Mouse (Mus musculus) hindbrain, embryonic 13.5 days (tissue): ENCODE measurements at regions not wholly inside any gene's neighbourhood (a gene's known extent, or its start where the extent isn't known, plus 50 kb on each side); places are given as distances from the start of the nearest gene placed in this dataset.

Experiments
- ATAC-seq: fragments of 200-750 bp; cut with Nextera tagmentation; 2 replicates; pipeline ENCODE4 v1.8.0; 2017; ENCODE audit warnings: moderate TSS enrichment; ENCODE audit not compliant: low FRiP score
- H3K27ac ChIP-seq: fragments of 300-500 bp; sonication (generic); 2 replicates; pipeline ENCODE4 v1.5.1; 2015; ENCODE audit warnings: inconsistent platforms, mild to moderate bottlenecking, moderate library complexity
- H3K27me3 ChIP-seq: fragments of 300-500 bp; sonication (generic); 2 replicates; pipeline ENCODE4 v1.6.1; 2015; ENCODE audit warnings: mild to moderate bottlenecking, inconsistent platforms
- H3K36me3 ChIP-seq: fragments of 300-500 bp; sonication (generic); 2 replicates; pipeline ENCODE4 v1.6.1; 2015; ENCODE audit warnings: mild to moderate bottlenecking, inconsistent platforms
- H3K4me1 ChIP-seq: fragments of 300-500 bp; sonication (generic); replicated peaks from 2 replicates; pipeline ENCODE4 v1.6.1; 2015; ENCODE audit warnings: inconsistent platforms
- H3K4me2 ChIP-seq: fragments of 300-500 bp; sonication (generic); 2 replicates; pipeline ENCODE4 v1.6.1; 2015; ENCODE audit warnings: inconsistent platforms, mild to moderate bottlenecking, moderate library complexity
- H3K4me3 ChIP-seq: fragments of 300-500 bp; sonication (generic); 2 replicates; pipeline ENCODE4 v1.5.1; 2015; ENCODE audit warnings: mild to moderate bottlenecking, inconsistent platforms
- H3K9ac ChIP-seq: fragments of 300-500 bp; sonication (generic); 2 replicates; pipeline ENCODE4 v1.6.1; 2015; ENCODE audit warnings: mild to moderate bottlenecking, inconsistent platforms
- H3K9me3 ChIP-seq: fragments of 300-500 bp; sonication (generic); 2 replicates; pipeline ENCODE4 v1.6.1; 2016; ENCODE audit warnings: inconsistent platforms
- WGBS: fragments of 180-500 bp; shearing (Covaris S2); methylation state at CpG from one replicate; pipeline ENCODE4 v1.1.7; 2015; 5-methylcytosine and 5-hydroxymethylcytosine counted together

- Histone ChIP-seq H3K27ac (no peak overlapping the region), H3K9me3 (no peaks in the 10 kb centered on the region), H3K4me2 (no peak overlapping the region), H3K36me3 (no peaks in the 10 kb centered on the region), H3K4me1 (peaks cover 23% of the 10 kb centered on the region), H3K9ac (no peak overlapping the region), H3K4me3 (no peak overlapping the region), H3K27me3 (peaks cover 10% of the 10 kb centered on the region)
- 58% methylated on average over 7 of the region's 7 CpGs for WGBS
- ATAC-seq: no peak
These were observed 148.5 kb upstream of the Cops8 start for GRCm38 (mm10) chr1:90454263-90454662.

GRCm38 (mm10) chr1:90457396-90457795, 145.4 kb upstream of the Cops8 start:
- 7% methylated on average over 9 of the region's 9 CpGs for WGBS
- no peak overlapping the region for H3K4me3 ChIP-seq
- peaks cover 16% of the 10 kb centered on the region for H3K27me3 ChIP-seq
- H3K4me1 ChIP-seq: peaks cover 23% of the 10 kb centered on the region
- H3K9ac ChIP-seq: no peak overlapping the region
- no peaks in the 10 kb centered on the region for H3K9me3 ChIP-seq
- H3K27ac ChIP-seq: no peak overlapping the region
- no peaks in the 10 kb centered on the region for H3K36me3 ChIP-seq
- no peak for ATAC-seq
- 0 out of 2 replicates have a peak overlapping the region, but pooled peaks have one; percentile 17 for H3K4me2 ChIP-seq

- Histone ChIP-seq H3K4me2 (no peak overlapping the region), H3K9ac (no peak overlapping the region), H3K4me1 (peaks cover 23% of the 10 kb centered on the region), H3K27ac (no peak overlapping the region), H3K4me3 (no peak overlapping the region), H3K27me3 (peaks cover 22% of the 10 kb centered on the region), H3K36me3 (no peaks in the 10 kb centered on the region), H3K9me3 (no peaks in the 10 kb centered on the region)
- no peak for ATAC-seq
- 50% methylated on average over 8 of the region's 8 CpGs for WGBS
These were observed 144.6 kb upstream of the Cops8 start for GRCm38 (mm10) chr1:90458176-90458575.

- Histone ChIP-seq H3K4me2 (no peak overlapping the region), H3K27me3 (peaks cover 38% of the 10 kb centered on the region), H3K27ac (no peak overlapping the region), H3K4me3 (no peak overlapping the region), H3K36me3 (no peaks in the 10 kb centered on the region), H3K9me3 (no peaks in the 10 kb centered on the region), H3K9ac (no peak overlapping the region), H3K4me1 (peaks cover 13% of the 10 kb centered on the region)
- WGBS: 92% methylated on average over 1 of the region's 1 CpGs
- ATAC-seq: no peak
These were observed 141.1 kb upstream of the Cops8 start for GRCm38 (mm10) chr1:90461699-90462098.

- Histone ChIP-seq H3K27ac (no peak overlapping the region), H3K27me3 (peaks cover 44% of the 10 kb centered on the region), H3K9me3 (no peaks in the 10 kb centered on the region), H3K36me3 (no peaks in the 10 kb centered on the region), H3K4me2 (no peak overlapping the region), H3K4me3 (no peak overlapping the region), H3K4me1 (peaks cover 6% of the 10 kb centered on the region), H3K9ac (no peak overlapping the region)
- ATAC-seq: no peak
- WGBS: 85% methylated on average over 6 of the region's 6 CpGs
These were observed 139.5 kb upstream of the Cops8 start for GRCm38 (mm10) chr1:90463302-90463701.

GRCm38 (mm10) chr1:90467646-90468045, 135.1 kb upstream of the Cops8 start:
- Histone ChIP-seq H3K4me3 (no peak overlapping the region), H3K36me3 (no peaks in the 10 kb centered on the region), H3K27ac (no peak overlapping the region), H3K27me3 (peaks cover 58% of the 10 kb centered on the region), H3K4me1 (peaks cover 19% of the 10 kb centered on the region), H3K9ac (no peak overlapping the region), H3K4me2 (no peak overlapping the region), H3K9me3 (no peaks in the 10 kb centered on the region)
- 35% methylated on average over 9 of the region's 9 CpGs for WGBS
- ATAC-seq: no peak

GRCm38 (mm10) chr1:90470996-90471395, 131.8 kb upstream of the Cops8 start:
- Histone ChIP-seq H3K9me3 (no peaks in the 10 kb centered on the region), H3K4me3 (no peak overlapping the region), H3K9ac (no peak overlapping the region), H3K27ac (no peak overlapping the region), H3K27me3 (peaks cover 32% of the 10 kb centered on the region), H3K4me1 (peaks cover 42% of the 10 kb centered on the region), H3K4me2 (no peak overlapping the region), H3K36me3 (no peaks in the 10 kb centered on the region)
- WGBS: 40% methylated on average over 10 of the region's 10 CpGs
- ATAC-seq: no peak

GRCm38 (mm10) chr1:90471806-90472205, 131.0 kb upstream of the Cops8 start:
- 90% methylated on average over 13 of the region's 13 CpGs for WGBS
- no peaks in the 10 kb centered on the region for H3K9me3 ChIP-seq
- no peaks in the 10 kb centered on the region for H3K36me3 ChIP-seq
- no peak overlapping the region for H3K27ac ChIP-seq
- no peak overlapping the region for H3K4me2 ChIP-seq
- ATAC-seq: no peak
- no peak overlapping the region for H3K4me3 ChIP-seq
- H3K4me1 ChIP-seq: peaks cover 49% of the 10 kb centered on the region
- peaks cover 27% of the 10 kb centered on the region for H3K27me3 ChIP-seq
- no peak overlapping the region for H3K9ac ChIP-seq

- ATAC-seq: peak; percentile 53; the same call in 1 of the 2 replicates
- Histone ChIP-seq H3K27me3 (0 out of 2 replicates have a peak, but pooled peaks cover 3% of the 10 kb centered on the region), H3K36me3 (no peaks in the 10 kb centered on the region), H3K4me1 (peaks cover 41% of the 10 kb centered on the region), H3K9ac (no peak overlapping the region), H3K9me3 (0 out of 2 replicates have a peak, but pooled peaks cover 5% of the 10 kb centered on the region), H3K27ac (peak overlapping the region; percentile 71), H3K4me3 (no peak overlapping the region), H3K4me2 (no peak overlapping the region)
- WGBS: 39% methylated on average over 10 of the region's 10 CpGs
These were observed 127.5 kb upstream of the Cops8 start for GRCm38 (mm10) chr1:90475060-90475813.

GRCm38 (mm10) chr1:90476556-90477243, 126.1 kb upstream of the Cops8 start:
- Histone ChIP-seq H3K9ac (no peak overlapping the region), H3K9me3 (0 out of 2 replicates have a peak, but pooled peaks cover 5% of the 10 kb centered on the region), H3K4me3 (no peak overlapping the region), H3K36me3 (no peaks in the 10 kb centered on the region), H3K4me1 (peaks cover 32% of the 10 kb centered on the region), H3K27ac (no peak overlapping the region), H3K4me2 (no peak overlapping the region), H3K27me3 (no peaks in the 10 kb centered on the region)
- 31% methylated on average over 9 of the region's 9 CpGs for WGBS
- no peak for ATAC-seq

GRCm38 (mm10) chr1:90478839-90479238, 123.9 kb upstream of the Cops8 start:
- no peaks in the 10 kb centered on the region for H3K36me3 ChIP-seq
- ATAC-seq: no peak
- no peak overlapping the region for H3K9ac ChIP-seq
- 96% methylated on average over 2 of the region's 2 CpGs for WGBS
- peaks cover 27% of the 10 kb centered on the region for H3K4me1 ChIP-seq
- 0 out of 2 replicates have a peak, but pooled peaks cover 5% of the 10 kb centered on the region for H3K9me3 ChIP-seq
- H3K4me3 ChIP-seq: no peak overlapping the region
- H3K27me3 ChIP-seq: no peaks in the 10 kb centered on the region
- no peak overlapping the region for H3K27ac ChIP-seq
- H3K4me2 ChIP-seq: no peak overlapping the region

- H3K4me1 ChIP-seq: peaks cover 10% of the 10 kb centered on the region
- no peak for ATAC-seq
- H3K4me3 ChIP-seq: no peak overlapping the region
- H3K27ac ChIP-seq: no peak overlapping the region
- 87% methylated on average over 5 of the region's 5 CpGs for WGBS
- H3K9ac ChIP-seq: no peak overlapping the region
- no peak overlapping the region for H3K4me2 ChIP-seq
- H3K36me3 ChIP-seq: no peaks in the 10 kb centered on the region
- 0 out of 2 replicates have a peak, but pooled peaks cover 5% of the 10 kb centered on the region for H3K9me3 ChIP-seq
- H3K27me3 ChIP-seq: no peaks in the 10 kb centered on the region
These were observed 121.5 kb upstream of the Cops8 start for GRCm38 (mm10) chr1:90481247-90481646.
